ENCODE assay signal across 7 mouse cellular contexts in genomic region chr4:36951150-36951954, GRCm38 (mm10). TPM values are rescaled to one million over a fixed set of nuclear protein-coding genes. Genes with fewer than 3 reads are reported as not detected.
A peak's percentile ranks its signal among the peaks of the same experiment; 100 is the strongest.
DNase-seq lines count a peak whose midpoint lies in the region; ATAC-seq and TF ChIP-seq lines count a peak whose summit lies in the region.

Lingo2 (minus strand) TSS chr4:36951747.

- H3K4me2 ChIP-seq in lung, postnatal 0 days (replicated peaks; ENCODE audit: low read depth, low read length): peak within 1 kb of the TSS; percentile 51
- peak within 1 kb of the TSS; percentile 99 for H3K4me2 ChIP-seq in intestine, embryonic 15.5 days (replicated peaks)
- H3K4me2 ChIP-seq in liver, postnatal 0 days (ENCODE audit: low read depth, low read length): peak within 1 kb of the TSS; percentile 63
- peak within 1 kb of the TSS; percentile 99 for H3K4me2 ChIP-seq in stomach, embryonic 15.5 days

- peaks cover 34% of the 10 kb centered on the region for H3K27me3 ChIP-seq in lung, postnatal 0 days (replicated peaks; ENCODE audit: insufficient read depth, low read length)
- peaks cover 63% of the 10 kb centered on the region for H3K27me3 ChIP-seq in forebrain, embryonic 10.5 days (ENCODE audit: poor library complexity, severe bottlenecking)
- peaks cover 44% of the 10 kb centered on the region for H3K27me3 ChIP-seq in intestine, embryonic 15.5 days (replicated peaks)
- peaks cover 40% of the 10 kb centered on the region for H3K27me3 ChIP-seq in liver, postnatal 0 days (ENCODE audit: insufficient read depth, low read length)
- peaks cover 41% of the 10 kb centered on the region for H3K27me3 ChIP-seq in stomach, embryonic 15.5 days (replicated peaks)

- no peak for TF ChIP-seq EP300 in lung, postnatal 0 days (IDR thresholded peaks at IDR 0.05)
- TF ChIP-seq EP300 in liver, postnatal 0 days (IDR thresholded peaks at IDR 0.05; ENCODE audit: low read depth): no peak

- no peaks in the 10 kb centered on the region for H3K36me3 ChIP-seq in lung, postnatal 0 days (ENCODE audit: insufficient read depth, low read length)
- H3K36me3 ChIP-seq in forebrain, embryonic 10.5 days (replicated peaks): no peaks in the 10 kb centered on the region
- H3K36me3 ChIP-seq in intestine, embryonic 15.5 days: no peaks in the 10 kb centered on the region
- H3K36me3 ChIP-seq in liver, postnatal 0 days (replicated peaks; ENCODE audit: insufficient read depth, low read length): no peaks in the 10 kb centered on the region
- no peaks in the 10 kb centered on the region for H3K36me3 ChIP-seq in stomach, embryonic 15.5 days

- H3K27ac ChIP-seq in lung, postnatal 0 days (ENCODE audit: low read length): no peak within 1 kb of the TSS
- 0 out of 2 replicates have a peak within 1 kb of the TSS, but pooled peaks have one; percentile 44 for H3K27ac ChIP-seq in forebrain, embryonic 10.5 days
- H3K27ac ChIP-seq in intestine, embryonic 15.5 days: no peak within 1 kb of the TSS
- H3K27ac ChIP-seq in liver, postnatal 0 days (ENCODE audit: low read depth): no peak within 1 kb of the TSS
- no peak within 1 kb of the TSS for H3K27ac ChIP-seq in stomach, embryonic 15.5 days

- no peak for TF ChIP-seq CTCF in lung, postnatal 0 days (IDR thresholded peaks at IDR 0.05)
- TF ChIP-seq CTCF in liver, postnatal 0 days (IDR thresholded peaks at IDR 0.05; ENCODE audit: low read depth): no peak

- DNase-seq in lung, postnatal 0 days (ENCODE audit: low spot score): no peak
- no peak for DNase-seq in lung, postnatal 25 days (ENCODE audit: low spot score)
- peak; percentile 49 for DNase-seq in forebrain, embryonic 10.5 days (ENCODE audit: extremely low spot score, low spot score)
- no peak for DNase-seq in liver, postnatal 0 days
- DNase-seq in urinary bladder, postnatal 25 days (ENCODE audit: low spot score): no peak

- ATAC-seq in lung, postnatal 0 days: no peak
- peak; percentile 61 for ATAC-seq in intestine, embryonic 15.5 days
- no peak for ATAC-seq in liver, postnatal 0 days
- peak; percentile 42; the same call in 1 of the 2 replicates for ATAC-seq in stomach, embryonic 15.5 days (ENCODE audit: insufficient read depth, low FRiP score, low read depth)

- H3K9me3 ChIP-seq in lung, postnatal 0 days (ENCODE audit: low read length): no peaks in the 10 kb centered on the region
- H3K9me3 ChIP-seq in forebrain, embryonic 10.5 days: no peaks in the 10 kb centered on the region
- H3K9me3 ChIP-seq in intestine, embryonic 15.5 days: no peaks in the 10 kb centered on the region
- H3K9me3 ChIP-seq in liver, postnatal 0 days (ENCODE audit: low read length): no peaks in the 10 kb centered on the region
- H3K9me3 ChIP-seq in stomach, embryonic 15.5 days: no peaks in the 10 kb centered on the region

- no peak within 1 kb of the TSS for H3K9ac ChIP-seq in lung, postnatal 0 days (replicated peaks; ENCODE audit: low read depth)
- H3K9ac ChIP-seq in intestine, embryonic 15.5 days: 0 out of 2 replicates have a peak within 1 kb of the TSS, but pooled peaks have one; percentile 10
- no peak within 1 kb of the TSS for H3K9ac ChIP-seq in liver, postnatal 0 days (replicated peaks)
- H3K9ac ChIP-seq in stomach, embryonic 15.5 days: no peak within 1 kb of the TSS

- H3K4me1 ChIP-seq in lung, postnatal 0 days (ENCODE audit: insufficient read depth, low read depth, low read length): no peaks in the 10 kb centered on the region
- peaks cover 28% of the 10 kb centered on the region for H3K4me1 ChIP-seq in forebrain, embryonic 10.5 days
- H3K4me1 ChIP-seq in intestine, embryonic 15.5 days (replicated peaks): peaks cover 19% of the 10 kb centered on the region
- peaks cover 5% of the 10 kb centered on the region for H3K4me1 ChIP-seq in liver, postnatal 0 days (ENCODE audit: insufficient read depth)
- peaks cover 15% of the 10 kb centered on the region; the same call in 1 of the 2 replicates for H3K4me1 ChIP-seq in stomach, embryonic 15.5 days

- under 1% methylated on average over 45 of the region's 61 CpGs for WGBS in lung, postnatal 0 days
- under 1% methylated on average over 60 of the region's 61 CpGs for WGBS in forebrain, embryonic 10.5 days
- WGBS in intestine, embryonic 15.5 days: under 1% methylated on average over 61 of the region's 61 CpGs
- WGBS in liver, postnatal 0 days (ENCODE audit: insufficient replicate concordance): 1% methylated on average over 61 of the region's 61 CpGs
- under 1% methylated on average over 61 of the region's 61 CpGs for WGBS in stomach, embryonic 15.5 days

- peak within 1 kb of the TSS; percentile 28; the same call in 1 of the 2 replicates for H3K4me3 ChIP-seq in lung, postnatal 0 days (ENCODE audit: low read depth, low read length)
- peak within 1 kb of the TSS; percentile 62 for H3K4me3 ChIP-seq in forebrain, embryonic 10.5 days
- H3K4me3 ChIP-seq in intestine, embryonic 15.5 days (replicated peaks): peak within 1 kb of the TSS; percentile 51
- H3K4me3 ChIP-seq in liver, postnatal 0 days (ENCODE audit: low read depth, low read length): peak within 1 kb of the TSS; percentile 34
- H3K4me3 ChIP-seq in stomach, embryonic 15.5 days (replicated peaks): peak within 1 kb of the TSS; percentile 51

RNA-seq across cellular contexts. Expression of gene Lingo2, which starts in this region (rescaled TPM):
- polyA plus RNA-seq in lung, postnatal 0 days (2015; fragmentation: Nextera tagmentation; extraction: Ambion mirVana): 0.05 TPM in 1 of 2 replicates, not detected in the other
- 1.0 and 1.2 TPM in 2 replicates for polyA plus RNA-seq in forebrain, embryonic 10.5 days (2016; fragmentation: Nextera tagmentation; extraction: Ambion mirVana)
- 0.67 and 0.96 TPM in 2 replicates for polyA plus RNA-seq in intestine, embryonic 15.5 days (2015; fragmentation: Nextera tagmentation; extraction: Ambion mirVana)
- polyA plus RNA-seq in liver, postnatal 0 days (2015; fragmentation: Nextera tagmentation; extraction: Ambion mirVana): not detected in 2 replicates
- 0.46 and 0.77 TPM in 2 replicates for polyA plus RNA-seq in stomach, embryonic 15.5 days (2015; fragmentation: Nextera tagmentation; extraction: Ambion mirVana)

Comparison
In these comparisons a context has a peak if more than half of its experiments do, and no peak if none do; other contexts are left out.
1. Peak in ATAC-seq, H3K4me3 ChIP-seq, H3K9ac ChIP-seq and H3K4me2 ChIP-seq in intestine, embryonic 15.5 days; RNA of the gene not detected or under 1 TPM.
2. Peak in ATAC-seq, H3K4me3 ChIP-seq and H3K4me2 ChIP-seq in stomach, embryonic 15.5 days; RNA of the gene not detected or under 1 TPM.